Mouse (Mus musculus): Measurements from ENCODE around the gene Gas6. TPM values are rescaled to one million over a fixed set of nuclear protein-coding genes. Genes with fewer than 3 reads are reported as not detected.

Gas6 gene
- polyA plus RNA-seq, 1 experiment = 58.3 TPM

GRCm38 (mm10) chr8:13517284-13517781, 23.0 kb upstream of the Gas6 start:
- no peak for TF ChIP-seq CTCF (IDR thresholded peaks at IDR 0.05; ENCODE audit: extremely low read depth, insufficient read length, insufficient replicate concordance, low read depth, low read length)
- no peak for TF ChIP-seq POLR2A (IDR thresholded peaks at IDR 0.05; ENCODE audit: low read depth, low read length)
- Histone ChIP-seq H3K4me1 (ENCODE audit: control insufficient read depth, insufficient read depth, insufficient read length, low read length) (peaks cover 21% of the 10 kb centered on the region; the same call in 1 of the 2 replicates), H3K36me3 (ENCODE audit: control insufficient read depth, insufficient read depth, low read length) (no peaks in the 10 kb centered on the region), H3K27me3 (ENCODE audit: control insufficient read depth, insufficient read depth, low read length) (no peaks in the 10 kb centered on the region), H3K4me3 (ENCODE audit: low read depth, low read length) (no peak overlapping the region), H3K27ac (ENCODE audit: insufficient read depth, low read depth, low read length) (no peak overlapping the region)
- 94% methylated on average over 6 of the region's 6 CpGs for WGBS

DNA sequence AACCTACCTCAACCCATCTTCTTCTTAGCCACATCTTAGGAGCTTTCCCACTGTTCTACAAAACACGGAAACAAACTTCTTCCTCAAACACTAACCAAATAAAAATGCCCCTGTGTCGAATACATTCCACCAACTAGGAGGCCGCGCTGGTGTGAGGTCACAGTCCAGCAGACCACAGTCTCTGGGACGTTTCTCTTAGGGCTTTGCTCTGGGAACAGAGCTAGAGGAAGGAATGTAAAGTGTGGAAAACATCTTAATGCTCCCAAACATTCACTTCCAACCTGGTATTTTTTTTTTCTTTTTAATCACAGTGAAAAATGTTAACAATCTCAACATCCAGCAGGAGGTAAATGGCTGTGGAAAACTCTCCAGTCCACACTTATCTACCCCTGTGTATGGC, 22.4 kb upstream of the Gas6 start:
- Histone ChIP-seq H3K4me3 (ENCODE audit: low read depth, low read length) (no peak overlapping the region), H3K36me3 (ENCODE audit: control insufficient read depth, insufficient read depth, low read length) (no peaks in the 10 kb centered on the region), H3K27ac (ENCODE audit: insufficient read depth, low read depth, low read length) (peak overlapping the region; percentile 2; the same call in 1 of the 2 replicates), H3K27me3 (ENCODE audit: control insufficient read depth, insufficient read depth, low read length) (no peaks in the 10 kb centered on the region), H3K4me1 (ENCODE audit: control insufficient read depth, insufficient read depth, insufficient read length, low read length) (peaks cover 24% of the 10 kb centered on the region; the same call in 1 of the 2 replicates)
- no peak for TF ChIP-seq POLR2A (IDR thresholded peaks at IDR 0.05; ENCODE audit: low read depth, low read length)
- no peak for TF ChIP-seq CTCF (IDR thresholded peaks at IDR 0.05; ENCODE audit: extremely low read depth, insufficient read length, insufficient replicate concordance, low read depth, low read length)
- WGBS = 27% methylated on average over 5 of the region's 5 CpGs

GRCm38 (mm10) chr8:13516011-13516442, 21.7 kb upstream of the Gas6 start:
- H3K36me3 ChIP-seq (ENCODE audit: control insufficient read depth, insufficient read depth, low read length) = no peaks in the 10 kb centered on the region
- no peak for TF ChIP-seq CTCF (IDR thresholded peaks at IDR 0.05; ENCODE audit: extremely low read depth, insufficient read length, insufficient replicate concordance, low read depth, low read length)
- no peak for TF ChIP-seq POLR2A (IDR thresholded peaks at IDR 0.05; ENCODE audit: low read depth, low read length)
- no peak overlapping the region for H3K4me3 ChIP-seq (ENCODE audit: low read depth, low read length)
- 10% methylated on average over 7 of the region's 7 CpGs for WGBS
- H3K27me3 ChIP-seq (ENCODE audit: control insufficient read depth, insufficient read depth, low read length) = no peaks in the 10 kb centered on the region
- H3K4me1 ChIP-seq (ENCODE audit: control insufficient read depth, insufficient read depth, insufficient read length, low read length) = peaks cover 21% of the 10 kb centered on the region; the same call in 1 of the 2 replicates
- H3K27ac ChIP-seq (ENCODE audit: insufficient read depth, low read depth, low read length) = no peak overlapping the region

GRCm38 (mm10) chr8:13513556-13514370, 19.5 kb upstream of the Gas6 start:
- Histone ChIP-seq H3K4me1 (ENCODE audit: control insufficient read depth, insufficient read depth, insufficient read length, low read length) (peaks cover 16% of the 10 kb centered on the region; the same call in 1 of the 2 replicates), H3K27ac (ENCODE audit: insufficient read depth, low read depth, low read length) (no peak overlapping the region), H3K4me3 (ENCODE audit: low read depth, low read length) (no peak overlapping the region), H3K27me3 (ENCODE audit: control insufficient read depth, insufficient read depth, low read length) (no peaks in the 10 kb centered on the region), H3K36me3 (ENCODE audit: control insufficient read depth, insufficient read depth, low read length) (no peaks in the 10 kb centered on the region)
- TF ChIP-seq CTCF (IDR thresholded peaks at IDR 0.05; ENCODE audit: extremely low read depth, insufficient read length, insufficient replicate concordance, low read depth, low read length) (no peak), POLR2A (IDR thresholded peaks at IDR 0.05; ENCODE audit: low read depth, low read length) (no peak)
- WGBS = 84% methylated on average over 5 of the region's 5 CpGs

DNA sequence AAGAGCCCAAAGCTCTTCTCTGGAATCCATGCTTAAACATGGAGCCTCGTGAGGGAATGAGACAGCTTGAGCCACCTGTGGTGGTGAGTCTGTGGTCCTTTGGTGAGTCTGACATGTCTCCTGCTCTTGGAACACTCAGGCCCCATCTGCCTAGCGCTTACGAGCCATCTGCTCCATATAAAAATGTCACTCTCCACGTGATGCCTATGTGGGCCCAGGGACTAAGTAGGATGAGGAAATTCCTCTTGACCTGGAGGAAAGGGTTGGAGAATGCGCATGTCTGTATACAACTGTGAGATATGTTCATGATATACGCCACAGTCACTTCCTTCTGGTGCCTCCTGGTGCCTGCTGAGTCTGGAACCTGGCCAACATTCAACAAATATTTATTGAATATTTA, 18.4 kb upstream of the Gas6 start:
- Histone ChIP-seq H3K4me3 (ENCODE audit: low read depth, low read length) (no peak overlapping the region), H3K27me3 (ENCODE audit: control insufficient read depth, insufficient read depth, low read length) (no peaks in the 10 kb centered on the region), H3K36me3 (ENCODE audit: control insufficient read depth, insufficient read depth, low read length) (no peaks in the 10 kb centered on the region), H3K4me1 (ENCODE audit: control insufficient read depth, insufficient read depth, insufficient read length, low read length) (peaks cover 19% of the 10 kb centered on the region; the same call in 1 of the 2 replicates), H3K27ac (ENCODE audit: insufficient read depth, low read depth, low read length) (no peak overlapping the region)
- TF ChIP-seq POLR2A (IDR thresholded peaks at IDR 0.05; ENCODE audit: low read depth, low read length) (no peak), CTCF (IDR thresholded peaks at IDR 0.05; ENCODE audit: extremely low read depth, insufficient read length, insufficient replicate concordance, low read depth, low read length) (no peak)
- WGBS = 32% methylated on average over 6 of the region's 6 CpGs

DNA sequence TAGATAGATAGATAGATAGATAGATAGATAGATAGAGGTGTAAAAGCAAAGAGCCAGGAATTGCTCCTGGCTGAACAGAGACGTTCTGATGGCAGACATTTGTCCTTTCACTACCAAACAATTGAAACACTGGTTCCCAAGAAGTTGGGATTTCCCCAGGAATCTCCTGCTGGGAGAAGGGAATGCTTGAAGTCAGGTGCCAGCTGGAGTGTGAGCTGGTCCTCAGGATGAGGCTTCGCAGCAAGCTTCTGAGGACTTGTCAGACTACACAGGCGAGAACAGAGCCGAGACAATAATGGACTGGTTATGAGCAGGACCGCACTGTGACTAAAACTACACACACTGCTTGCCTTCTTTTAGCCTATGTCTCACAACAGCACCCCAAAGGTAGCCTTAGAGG, 17.7 kb upstream of the Gas6 start:
- H3K27ac ChIP-seq (ENCODE audit: insufficient read depth, low read depth, low read length) = no peak overlapping the region
- WGBS = 83% methylated on average over 5 of the region's 5 CpGs
- H3K4me3 ChIP-seq (ENCODE audit: low read depth, low read length) = no peak overlapping the region
- no peak for TF ChIP-seq POLR2A (IDR thresholded peaks at IDR 0.05; ENCODE audit: low read depth, low read length)
- TF ChIP-seq CTCF (IDR thresholded peaks at IDR 0.05; ENCODE audit: extremely low read depth, insufficient read length, insufficient replicate concordance, low read depth, low read length) = no peak
- peaks cover 25% of the 10 kb centered on the region; the same call in 1 of the 2 replicates for H3K4me1 ChIP-seq (ENCODE audit: control insufficient read depth, insufficient read depth, insufficient read length, low read length)
- no peaks in the 10 kb centered on the region for H3K27me3 ChIP-seq (ENCODE audit: control insufficient read depth, insufficient read depth, low read length)
- H3K36me3 ChIP-seq (ENCODE audit: control insufficient read depth, insufficient read depth, low read length) = no peaks in the 10 kb centered on the region

DNA sequence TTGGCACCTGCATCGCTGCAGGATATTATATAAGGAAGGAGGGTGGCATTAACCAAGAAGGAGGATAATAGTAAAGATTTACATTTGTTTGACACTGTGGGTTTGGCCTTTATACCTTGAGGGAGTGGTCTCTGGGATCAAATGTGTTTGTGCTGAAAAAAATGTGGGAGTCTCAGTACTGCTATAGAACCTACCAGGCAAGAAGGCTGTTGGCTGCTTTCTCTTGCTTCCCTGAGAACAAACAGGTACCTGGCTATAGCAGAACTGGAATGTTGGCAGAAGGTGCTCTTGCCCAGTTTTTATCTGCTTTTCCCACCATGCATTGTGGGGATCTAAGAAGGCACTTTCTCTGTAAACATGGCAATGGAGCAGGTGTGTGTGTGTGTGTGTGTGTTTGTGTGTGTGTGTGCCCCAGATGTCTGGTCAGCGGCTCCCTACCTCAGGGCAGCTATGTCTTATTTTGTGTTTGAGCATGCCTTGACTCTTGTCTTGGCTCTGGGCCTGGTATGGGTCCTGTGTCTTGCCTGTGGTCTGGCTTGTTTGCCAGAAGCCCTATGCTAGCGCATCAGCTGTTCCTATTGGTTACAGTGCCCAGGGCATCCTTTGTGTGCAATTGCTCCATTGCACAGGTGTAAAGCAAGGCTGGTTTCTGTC, 13.1 kb upstream of the Gas6 start:
- Histone ChIP-seq H3K27me3 (ENCODE audit: control insufficient read depth, insufficient read depth, low read length) (no peaks in the 10 kb centered on the region), H3K4me1 (ENCODE audit: control insufficient read depth, insufficient read depth, insufficient read length, low read length) (peaks cover 41% of the 10 kb centered on the region), H3K27ac (ENCODE audit: insufficient read depth, low read depth, low read length) (peak overlapping the region; percentile 42), H3K4me3 (ENCODE audit: low read depth, low read length) (no peak overlapping the region), H3K36me3 (ENCODE audit: control insufficient read depth, insufficient read depth, low read length) (no peaks in the 10 kb centered on the region)
- 22% methylated on average over 3 of the region's 3 CpGs for WGBS
- TF ChIP-seq CTCF (IDR thresholded peaks at IDR 0.05; ENCODE audit: extremely low read depth, insufficient read length, insufficient replicate concordance, low read depth, low read length) = no peak
- TF ChIP-seq POLR2A (IDR thresholded peaks at IDR 0.05; ENCODE audit: low read depth, low read length) = no peak

All from small intestine, adult 2 months (tissue).